Mouse (Mus musculus) lung, postnatal 0 days (tissue): ENCODE results near the gene Mef2d.

Experiments
- CTCF ChIP-seq: IDR thresholded peaks from 2 replicates; pipeline ENCODE4 v1.5.1; 2016; ENCODE audit warnings: antibody characterized with exemption, mild to moderate bottlenecking
- EP300 ChIP-seq: IDR thresholded peaks from 2 replicates; pipeline ENCODE4 v1.6.1; 2016; ENCODE audit warnings: antibody characterized with exemption, mild to moderate bottlenecking, control low read depth

GRCm38 (mm10) chr3:88156817-88157216 lies 14.6 kb downstream of the Mef2d start:
- TF ChIP-seq CTCF (no peak), EP300 (no peak)
